Mouse (Mus musculus) intestine, embryonic 14.5 days (tissue): ENCODE data around the gene Ephb6. TPM values are rescaled to one million over a fixed set of nuclear protein-coding genes. Genes with fewer than 3 reads are reported as not detected.
A peak's percentile ranks its signal among the peaks of the same experiment; 100 is the strongest.
"Not testable (repeated sequence)": the region's sequence is repeated elsewhere in the genome, so short reads cannot be mapped to it uniquely, and the experiment has no call there.

Source experiments
- ATAC-seq: fragments of 200-750 bp; cut with Nextera tagmentation; replicated peaks from 2 replicates; pipeline ENCODE4 v1.8.0; 2017; ENCODE audit warnings: low read depth, moderate number of reproducible peaks, moderate TSS enrichment, moderate library complexity; ENCODE audit not compliant: low FRiP score, low TSS enrichment
- DNase-seq: peaks from one replicate; pipeline ENCODE4 v3.0.0-alpha.2; 2018; ENCODE audit warnings: low spot score
- H3K27ac ChIP-seq: fragments of 300-500 bp; sonication (generic); 2 replicates; pipeline ENCODE4 v1.5.1; 2014; ENCODE audit warnings: low read depth, mild to moderate bottlenecking, control low read depth
- H3K27me3 ChIP-seq: fragments of 300-500 bp; sonication (generic); replicated peaks from 2 replicates; pipeline ENCODE4 v1.6.1; 2014; ENCODE audit warnings: low read length, control low read depth; ENCODE audit not compliant: control insufficient read depth, insufficient read depth
- H3K36me3 ChIP-seq: fragments of 300-500 bp; sonication (generic); 2 replicates; pipeline ENCODE4 v1.6.1; 2014; ENCODE audit warnings: low read length, control low read depth; ENCODE audit not compliant: control insufficient read depth, insufficient read depth
- H3K4me1 ChIP-seq: fragments of 300-500 bp; sonication (generic); replicated peaks from 2 replicates; pipeline ENCODE4 v1.6.1; 2014; ENCODE audit warnings: low read length, control low read depth, mixed read lengths; ENCODE audit not compliant: control insufficient read depth, insufficient read depth
- H3K4me2 ChIP-seq: fragments of 300-500 bp; sonication (generic); 2 replicates; pipeline ENCODE4 v1.6.1; 2014; ENCODE audit warnings: low read length
- H3K4me3 ChIP-seq: fragments of 300-500 bp; sonication (generic); 2 replicates; pipeline ENCODE4 v1.5.1; 2014; ENCODE audit warnings: low read depth, low read length, control low read depth, mixed read lengths
- H3K9ac ChIP-seq: fragments of 300-500 bp; sonication (generic); 2 replicates; pipeline ENCODE4 v1.6.1; 2014; ENCODE audit warnings: mild to moderate bottlenecking, low read length
- H3K9me3 ChIP-seq: fragments of 300-500 bp; sonication (generic); 2 replicates; pipeline ENCODE4 v1.6.1; 2016; ENCODE audit warnings: low read length, control low read depth; ENCODE audit not compliant: control insufficient read depth
- WGBS: fragments of 180-500 bp; shearing (Covaris S2); extraction: QIAGEN DNeasy Blood & Tissue Kit; methylation state at CpG from one replicate; pipeline ENCODE4 v1.1.7; 2014; 5-methylcytosine and 5-hydroxymethylcytosine counted together
- polyA plus RNA-seq: library from polyadenylated mRNA; unstranded; fragments of >200 nt; fragmentation: Nextera tagmentation; extraction: Ambion mirVana; gene quantifications from 2 replicates; pipeline ENCODE4 v1.2.1, GENCODE M21; 2014

Gene Ephb6
- 7.3 and 8.6 TPM in 2 replicates for polyA plus RNA-seq

GRCm38 (mm10) chr6:41605061-41605793 lies at the start of gene Ephb6:
Gene Ephb6 (plus strand): TSS chr6:41605482.
- Histone ChIP-seq H3K27me3 (no peaks in the 10 kb centered on the region), H3K4me1 (no peaks in the 10 kb centered on the region), H3K9me3 (no peaks in the 10 kb centered on the region), H3K4me2 (peak within 1 kb of the TSS; percentile 88), H3K4me3 (peak within 1 kb of the TSS; percentile 64), H3K27ac (peak within 1 kb of the TSS; percentile 83), H3K9ac (peak within 1 kb of the TSS; percentile 71), H3K36me3 (no peaks in the 10 kb centered on the region)
- ATAC-seq: peak; percentile 96
- DNase-seq: peak; percentile 89
- under 1% methylated on average over 68 of the region's 68 CpGs for WGBS

GRCm38 (mm10) chr6:41556389-41556788 lies 48.9 kb upstream of the Ephb6 start:
- Histone ChIP-seq H3K4me3 (no peak overlapping the region), H3K9me3 (no peaks in the 10 kb centered on the region), H3K27ac (no peak overlapping the region), H3K36me3 (no peaks in the 10 kb centered on the region), H3K4me1 (no peaks in the 10 kb centered on the region), H3K9ac (no peak overlapping the region), H3K27me3 (no peaks in the 10 kb centered on the region), H3K4me2 (no peak overlapping the region)
- DNase-seq (no peak), ATAC-seq (no peak)

- Histone ChIP-seq H3K27ac (no peak overlapping the region), H3K9me3 (no peaks in the 10 kb centered on the region), H3K36me3 (no peaks in the 10 kb centered on the region), H3K4me1 (no peaks in the 10 kb centered on the region), H3K27me3 (no peaks in the 10 kb centered on the region), H3K4me2 (no peak overlapping the region), H3K9ac (no peak overlapping the region), H3K4me3 (no peak overlapping the region)
- 75% methylated on average over 5 of the region's 5 CpGs for WGBS
- no peak for DNase-seq
- ATAC-seq: no peak
Observed at GRCm38 (mm10) chr6:41557468-41557867, 47.8 kb upstream of the Ephb6 start.

GRCm38 (mm10) chr6:41558271-41558670 lies 47.0 kb upstream of the Ephb6 start:
- no peaks in the 10 kb centered on the region for H3K27me3 ChIP-seq
- no peak overlapping the region for H3K4me2 ChIP-seq
- H3K4me3 ChIP-seq: no peak overlapping the region
- ATAC-seq (no peak), DNase-seq (no peak)
- H3K4me1 ChIP-seq: no peaks in the 10 kb centered on the region
- 36% methylated on average over 2 of the region's 2 CpGs for WGBS
- H3K27ac ChIP-seq: no peak overlapping the region
- H3K36me3 ChIP-seq: no peaks in the 10 kb centered on the region
- no peaks in the 10 kb centered on the region for H3K9me3 ChIP-seq
- H3K9ac ChIP-seq: no peak overlapping the region

GRCm38 (mm10) chr6:41559331-41559730 lies 46.0 kb upstream of the Ephb6 start:
- H3K4me1 ChIP-seq: no peaks in the 10 kb centered on the region
- no peak overlapping the region for H3K27ac ChIP-seq
- no peaks in the 10 kb centered on the region for H3K36me3 ChIP-seq
- ATAC-seq: no peak
- H3K27me3 ChIP-seq: no peaks in the 10 kb centered on the region
- no peak overlapping the region for H3K4me2 ChIP-seq
- no peak overlapping the region for H3K9ac ChIP-seq
- no peak overlapping the region for H3K4me3 ChIP-seq
- no peaks in the 10 kb centered on the region for H3K9me3 ChIP-seq
- no peak for DNase-seq
- 54% methylated on average over 3 of the region's 3 CpGs for WGBS

- WGBS: 78% methylated on average over 2 of the region's 2 CpGs
- DNase-seq: no peak
- no peak for ATAC-seq
- Histone ChIP-seq H3K27me3 (no peaks in the 10 kb centered on the region), H3K9ac (no peak overlapping the region), H3K36me3 (no peaks in the 10 kb centered on the region), H3K4me3 (no peak overlapping the region), H3K27ac (no peak overlapping the region), H3K4me1 (no peaks in the 10 kb centered on the region), H3K4me2 (no peak overlapping the region), H3K9me3 (no peaks in the 10 kb centered on the region)
Observed at GRCm38 (mm10) chr6:41560273-41560672, 45.0 kb upstream of the Ephb6 start.

- Histone ChIP-seq H3K27ac (no peak overlapping the region), H3K4me1 (no peaks in the 10 kb centered on the region), H3K4me2 (peak overlapping the region; percentile 5; the same call in 1 of the 2 replicates), H3K36me3 (no peaks in the 10 kb centered on the region), H3K9me3 (no peaks in the 10 kb centered on the region), H3K27me3 (no peaks in the 10 kb centered on the region), H3K4me3 (no peak overlapping the region), H3K9ac (no peak overlapping the region)
- DNase-seq: no peak
- ATAC-seq: no peak
- 85% methylated on average over 4 of the region's 4 CpGs for WGBS
Observed at GRCm38 (mm10) chr6:41562598-41562997, 42.7 kb upstream of the Ephb6 start.

- not testable (repeated sequence) for H3K27me3 ChIP-seq, H3K27ac ChIP-seq, ATAC-seq, H3K9ac ChIP-seq, H3K4me1 ChIP-seq, H3K36me3 ChIP-seq, H3K4me3 ChIP-seq, H3K4me2 ChIP-seq, H3K9me3 ChIP-seq, DNase-seq
- 53% methylated on average over 4 of the region's 23 CpGs for WGBS
Observed at GRCm38 (mm10) chr6:41563104-41563951, 42.0 kb upstream of the Ephb6 start.
